Mouse (Mus musculus) erythroblast, embryonic 14.5 days (primary cell): ENCODE results near the gene Tmem235.

Experiments used
- GATA1 ChIP-seq: IDR thresholded peaks from 2 replicates; pipeline ENCODE4 v1.6.1; 2012; ENCODE audit warnings: low read length, inconsistent platforms, mixed read lengths
- TAL1 ChIP-seq: IDR thresholded peaks from 3 replicates; pipeline ENCODE4 v1.6.1; 2012; ENCODE audit warnings: low read length, inconsistent platforms, mixed read lengths

DNA sequence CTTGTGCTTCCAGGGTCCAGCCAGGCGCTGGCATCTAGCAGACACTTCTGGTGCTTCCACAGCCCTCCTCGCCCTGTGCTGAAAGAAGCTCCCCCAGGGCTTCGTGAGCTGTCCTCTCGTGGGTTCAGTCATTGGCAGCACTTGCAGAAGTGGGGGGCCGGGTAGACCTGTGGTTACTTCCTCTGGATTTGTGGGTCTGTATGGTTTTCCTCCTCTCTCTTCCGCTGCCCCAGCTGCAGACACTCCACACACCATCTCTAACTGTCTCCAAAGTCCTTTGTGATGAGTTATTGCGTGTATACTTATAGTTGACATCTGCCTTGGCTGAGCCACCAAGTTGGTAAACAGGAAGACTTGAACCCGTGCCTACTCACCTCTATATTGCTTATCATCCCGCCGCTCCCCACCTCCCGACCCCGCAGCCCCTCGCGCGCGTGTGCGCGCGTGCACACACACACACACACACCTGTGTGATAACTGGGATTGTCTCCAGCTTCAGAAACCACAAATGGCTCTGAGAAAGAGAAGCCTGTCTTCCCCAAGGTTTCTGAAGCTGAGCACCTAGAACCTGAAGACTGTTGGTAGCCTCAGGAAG, 31.1 kb downstream of the Tmem235 start:
- no peak for TF ChIP-seq TAL1
- TF ChIP-seq GATA1: no peak
